Mouse (Mus musculus) midbrain, embryonic 11.5 days (tissue): ENCODE data around the gene Slc25a17. TPM values are rescaled to one million over a fixed set of nuclear protein-coding genes. Genes with fewer than 3 reads are reported as not detected.
A peak's percentile ranks its signal among the peaks of the same experiment; 100 is the strongest.

Experiments used
- ATAC-seq: fragments of 200-750 bp; cut with Nextera tagmentation; 2 replicates; pipeline ENCODE4 v1.8.0; 2017; ENCODE audit warnings: moderate TSS enrichment, moderate library complexity; ENCODE audit not compliant: low FRiP score
- DNase-seq: peaks from one replicate; pipeline ENCODE4 v3.0.0; 2015; ENCODE audit warnings: low spot score; ENCODE audit errors: missing footprints
- H3K27ac ChIP-seq: fragments of 300-500 bp; sonication (generic); 2 replicates; pipeline ENCODE4 v1.5.1; 2014; ENCODE audit warnings: low read depth, low read length
- H3K27me3 ChIP-seq: fragments of 300-500 bp; sonication (generic); 2 replicates; pipeline ENCODE4 v1.6.1; 2014; ENCODE audit warnings: mild to moderate bottlenecking, low read length, moderate library complexity, mixed read lengths; ENCODE audit not compliant: control insufficient read depth, insufficient read depth
- H3K36me3 ChIP-seq: fragments of 300-500 bp; sonication (generic); 2 replicates; pipeline ENCODE4 v1.6.1; 2014; ENCODE audit warnings: mild to moderate bottlenecking, low read length, moderate library complexity, mixed read lengths; ENCODE audit not compliant: control insufficient read depth, insufficient read depth
- H3K4me1 ChIP-seq: fragments of 300-500 bp; sonication (generic); 2 replicates; pipeline ENCODE4 v1.6.1; 2014; ENCODE audit warnings: low read length; ENCODE audit not compliant: control insufficient read depth, insufficient read depth
- H3K4me2 ChIP-seq: fragments of 300-500 bp; sonication (generic); 2 replicates; pipeline ENCODE4 v1.6.1; 2014; ENCODE audit warnings: mild to moderate bottlenecking, moderate library complexity
- H3K4me3 ChIP-seq: fragments of 300-500 bp; sonication (generic); 2 replicates; pipeline ENCODE4 v1.5.1; 2014; ENCODE audit warnings: low read depth, low read length
- H3K9ac ChIP-seq: fragments of 300-500 bp; sonication (generic); 2 replicates; pipeline ENCODE4 v1.6.1; 2014; ENCODE audit warnings: low read length
- H3K9me3 ChIP-seq: fragments of 300-500 bp; sonication (generic); 2 replicates; pipeline ENCODE4 v1.6.1; 2016; ENCODE audit warnings: low read length; ENCODE audit not compliant: control insufficient read depth
- WGBS: fragments of 180-500 bp; shearing (Covaris S2); extraction: QIAGEN DNeasy Blood & Tissue Kit; methylation state at CpG from one replicate; pipeline ENCODE4 v1.1.7; 2014; 5-methylcytosine and 5-hydroxymethylcytosine counted together
- polyA plus RNA-seq: library from polyadenylated mRNA; unstranded; fragments of >200 nt; fragmentation: Nextera tagmentation; extraction: Ambion mirVana; gene quantifications from 2 replicates; pipeline ENCODE4 v1.2.1, GENCODE M21; 2014

Slc25a17 gene
- polyA plus RNA-seq, result 110 and 118 TPM in 2 replicates

DNA sequence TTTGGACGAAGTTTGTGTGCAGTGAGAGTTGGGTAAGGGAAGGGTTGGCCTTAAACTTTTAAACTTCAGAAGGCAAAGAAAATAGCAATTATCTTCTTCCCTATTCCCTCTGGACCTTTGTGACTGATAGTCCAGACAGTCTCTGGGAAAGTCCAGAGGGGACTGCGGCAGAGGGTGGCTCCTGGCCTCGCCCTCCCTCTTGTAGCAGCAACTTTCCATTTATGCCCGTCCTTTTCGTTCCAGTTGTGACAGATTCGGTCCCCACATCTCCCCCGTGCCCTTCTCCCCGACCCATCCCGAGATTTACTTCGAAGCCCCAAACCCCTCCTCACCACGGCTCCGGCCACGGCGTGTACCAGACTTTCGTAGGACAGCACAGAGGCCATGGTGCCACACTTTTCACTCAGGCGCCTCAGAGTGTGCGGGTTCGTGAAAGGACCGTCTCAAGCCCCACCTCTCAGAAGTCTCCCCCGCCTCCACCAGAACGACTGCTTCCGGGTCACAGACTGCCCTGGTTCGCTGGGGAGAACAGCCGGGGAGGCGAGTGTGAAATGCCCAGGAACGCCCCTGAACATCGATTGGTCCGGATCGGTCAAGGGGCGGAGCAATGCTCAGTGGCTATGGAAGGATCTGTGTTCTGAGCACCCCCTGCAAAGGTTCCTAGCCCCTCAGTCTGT is at the start of gene Slc25a17:
TSS of gene Slc25a17 (minus strand) at position 468 of the 677 bp plus-strand sequence.
- under 1% methylated on average over 30 of the region's 30 CpGs for WGBS
- Histone ChIP-seq H3K9ac (peak within 1 kb of the TSS; percentile 78), H3K4me1 (peaks cover 10% of the 10 kb centered on the region), H3K9me3 (no peaks in the 10 kb centered on the region), H3K36me3 (no peaks in the 10 kb centered on the region), H3K4me3 (peak within 1 kb of the TSS; percentile 68), H3K27ac (peak within 1 kb of the TSS; percentile 37; the same call in 1 of the 2 replicates), H3K4me2 (peak within 1 kb of the TSS; percentile 72), H3K27me3 (no peaks in the 10 kb centered on the region)
- peak; percentile 99 for ATAC-seq
- DNase-seq, result peak; percentile 98

DNA sequence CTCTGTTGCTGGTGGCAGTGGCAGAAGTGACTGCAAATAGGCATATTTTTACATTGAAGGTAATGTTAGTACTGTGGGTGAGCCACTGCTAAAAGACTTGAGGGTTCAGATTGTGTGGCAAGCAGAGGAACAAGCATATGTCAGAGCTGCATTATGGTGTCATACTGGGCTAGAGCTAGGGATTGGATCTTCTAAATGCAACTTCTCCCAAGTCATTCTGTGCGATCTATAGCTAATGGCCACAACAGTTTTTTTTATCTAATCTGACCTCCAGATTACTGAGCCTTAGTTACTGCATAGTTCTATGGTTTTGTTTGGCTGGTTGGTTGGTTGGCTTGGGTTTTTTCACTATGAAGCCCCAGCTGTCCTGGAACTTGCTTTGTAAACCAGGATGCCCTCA is 47.6 kb upstream of the Slc25a17 start, which contains the start of gene Dnajb7:
TSS of gene Dnajb7 (minus strand) at position 101 of the 400 bp plus-strand sequence.
- Histone ChIP-seq H3K36me3 (no peaks in the 10 kb centered on the region), H3K9me3 (no peaks in the 10 kb centered on the region), H3K27ac (no peak within 1 kb of the TSS), H3K27me3 (no peaks in the 10 kb centered on the region), H3K4me1 (no peaks in the 10 kb centered on the region), H3K4me3 (no peak within 1 kb of the TSS), H3K9ac (no peak within 1 kb of the TSS), H3K4me2 (no peak within 1 kb of the TSS)
- DNase-seq (no peak), ATAC-seq (no peak)
- 100% methylated on average over 1 of the region's 1 CpGs for WGBS

DNA sequence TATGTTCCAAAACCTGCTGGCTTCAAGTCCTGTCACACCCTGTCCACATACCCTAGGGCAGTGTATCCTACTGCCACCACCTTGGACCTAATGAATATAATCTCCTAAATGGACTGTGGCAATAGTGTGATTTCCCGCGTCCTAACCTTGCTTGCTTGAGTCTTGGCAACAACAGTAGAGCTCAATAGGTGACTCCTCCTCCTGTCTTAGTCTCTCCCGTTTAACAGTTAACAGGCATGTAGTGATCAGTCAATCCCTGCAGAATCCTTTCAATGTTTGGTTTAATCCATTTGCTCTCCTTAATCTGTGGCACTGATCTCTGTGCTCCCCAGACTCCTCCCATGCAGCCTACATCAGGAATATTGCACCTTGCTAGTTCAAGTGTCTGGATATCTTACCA is 44.4 kb upstream of the Slc25a17 start:
- Histone ChIP-seq H3K9me3 (no peaks in the 10 kb centered on the region), H3K4me1 (peaks cover 5% of the 10 kb centered on the region; the same call in 1 of the 2 replicates), H3K27me3 (no peaks in the 10 kb centered on the region), H3K36me3 (no peaks in the 10 kb centered on the region), H3K4me3 (no peak overlapping the region), H3K27ac (no peak overlapping the region), H3K4me2 (no peak overlapping the region), H3K9ac (no peak overlapping the region)
- 82% methylated on average over 3 of the region's 3 CpGs for WGBS
- DNase-seq, result no peak
- ATAC-seq, result no peak

DNA sequence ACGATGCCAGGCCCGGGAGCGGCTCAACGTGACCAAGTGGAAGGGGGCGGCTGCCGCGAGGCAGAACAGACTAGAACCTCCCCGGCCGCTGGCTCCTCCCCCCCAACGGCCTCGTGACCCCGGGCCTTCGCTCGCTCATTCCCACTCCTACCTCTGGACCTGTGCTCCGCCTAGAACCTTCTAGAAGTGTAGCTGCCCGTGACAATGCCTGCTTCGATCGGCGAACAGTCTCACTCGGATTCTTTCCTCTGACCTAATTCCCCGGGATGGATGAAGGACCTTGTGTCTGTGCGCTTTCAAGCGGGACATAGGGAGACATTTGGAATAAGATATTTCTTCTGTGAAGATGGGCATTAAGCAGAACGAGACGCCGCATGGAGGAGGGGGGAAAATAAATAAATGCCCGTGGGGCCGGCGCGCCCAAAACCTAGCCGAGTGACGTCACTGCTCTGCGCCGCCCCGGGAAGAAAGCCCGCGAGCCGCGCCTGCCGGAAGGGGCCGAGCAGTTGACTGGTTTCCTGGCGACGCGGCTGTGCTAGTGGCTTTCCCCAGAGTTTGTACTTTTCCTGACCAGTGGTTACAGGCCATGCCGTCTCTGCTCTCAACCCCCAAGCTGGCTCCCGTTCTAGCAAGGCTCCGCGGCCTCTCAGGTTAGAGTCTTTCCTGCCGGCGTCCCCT is 39.2 kb upstream of the Slc25a17 start, which contains the start of the genes St13 and Xpnpep3:
TSS of gene St13 (minus strand) at position 440 of the 678 bp plus-strand sequence.
TSS of gene Xpnpep3 (plus strand) at position 501 of the 678 bp plus-strand sequence.
- Histone ChIP-seq H3K4me2 (peak within 1 kb of the TSS; percentile 73), H3K9ac (peak within 1 kb of the TSS; percentile 83), H3K4me1 (peaks cover 13% of the 10 kb centered on the region), H3K27ac (peak within 1 kb of the TSS; percentile 88), H3K9me3 (no peaks in the 10 kb centered on the region), H3K36me3 (no peaks in the 10 kb centered on the region), H3K4me3 (peak within 1 kb of the TSS; percentile 66), H3K27me3 (no peaks in the 10 kb centered on the region)
- DNase-seq (peak; percentile 99), ATAC-seq (peak; percentile 98)
- under 1% methylated on average over 50 of the region's 50 CpGs for WGBS

DNA sequence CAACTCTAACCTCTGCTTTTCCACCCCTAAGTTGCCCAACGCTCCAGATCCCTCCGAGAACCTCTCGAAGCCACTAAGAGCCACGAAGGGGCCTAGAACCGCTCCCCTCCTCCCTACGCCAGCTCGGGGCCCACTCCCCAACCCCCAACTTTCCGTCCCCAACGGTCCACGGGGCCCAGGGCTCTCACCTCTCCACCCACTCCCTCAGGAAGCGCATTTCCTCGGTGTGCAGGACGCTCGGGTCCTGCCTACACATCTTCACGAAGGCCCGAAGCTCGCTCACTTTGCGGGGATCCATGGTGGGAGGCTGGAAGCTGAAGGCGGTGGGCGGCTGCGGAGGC is 38.7 kb upstream of the Slc25a17 start:
- Histone ChIP-seq H3K4me3 (peak overlapping the region; percentile 66), H3K4me2 (peak overlapping the region; percentile 73), H3K27ac (peak overlapping the region; percentile 88), H3K4me1 (peaks cover 13% of the 10 kb centered on the region), H3K9ac (peak overlapping the region; percentile 83), H3K27me3 (no peaks in the 10 kb centered on the region), H3K36me3 (no peaks in the 10 kb centered on the region), H3K9me3 (no peaks in the 10 kb centered on the region)
- ATAC-seq, result peak; percentile 80; the same call in 1 of the 2 replicates
- DNase-seq, result no peak
- 0% methylated on average over 21 of the region's 21 CpGs for WGBS

DNA sequence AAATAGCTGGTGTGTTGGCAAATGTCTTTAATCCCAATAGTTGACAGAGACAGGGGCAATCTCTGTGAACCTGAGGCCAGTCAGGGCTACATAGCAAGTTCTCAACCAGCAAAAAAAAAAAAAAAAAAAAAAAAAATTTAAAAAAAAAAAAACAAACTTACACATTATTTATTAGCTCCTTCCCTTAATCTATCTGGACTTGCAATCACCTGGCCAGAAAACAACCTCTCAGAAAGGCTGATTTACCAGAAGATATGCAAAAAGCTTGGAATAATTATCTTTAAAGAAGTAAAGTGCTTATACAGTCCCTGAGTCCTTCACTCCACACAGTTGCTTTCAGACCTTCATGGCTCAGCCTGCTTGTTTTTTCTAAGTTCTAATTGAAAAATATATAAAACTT is 37.6 kb upstream of the Slc25a17 start:
- peaks cover 13% of the 10 kb centered on the region for H3K4me1 ChIP-seq
- no peak for DNase-seq
- ATAC-seq, result no peak
- no peaks in the 10 kb centered on the region for H3K36me3 ChIP-seq
- H3K4me3 ChIP-seq, result peak overlapping the region; percentile 66
- H3K27me3 ChIP-seq, result no peaks in the 10 kb centered on the region
- peak overlapping the region; percentile 47 for H3K9ac ChIP-seq
- no peaks in the 10 kb centered on the region for H3K9me3 ChIP-seq
- H3K4me2 ChIP-seq, result peak overlapping the region; percentile 73
- no peak overlapping the region for H3K27ac ChIP-seq

DNA sequence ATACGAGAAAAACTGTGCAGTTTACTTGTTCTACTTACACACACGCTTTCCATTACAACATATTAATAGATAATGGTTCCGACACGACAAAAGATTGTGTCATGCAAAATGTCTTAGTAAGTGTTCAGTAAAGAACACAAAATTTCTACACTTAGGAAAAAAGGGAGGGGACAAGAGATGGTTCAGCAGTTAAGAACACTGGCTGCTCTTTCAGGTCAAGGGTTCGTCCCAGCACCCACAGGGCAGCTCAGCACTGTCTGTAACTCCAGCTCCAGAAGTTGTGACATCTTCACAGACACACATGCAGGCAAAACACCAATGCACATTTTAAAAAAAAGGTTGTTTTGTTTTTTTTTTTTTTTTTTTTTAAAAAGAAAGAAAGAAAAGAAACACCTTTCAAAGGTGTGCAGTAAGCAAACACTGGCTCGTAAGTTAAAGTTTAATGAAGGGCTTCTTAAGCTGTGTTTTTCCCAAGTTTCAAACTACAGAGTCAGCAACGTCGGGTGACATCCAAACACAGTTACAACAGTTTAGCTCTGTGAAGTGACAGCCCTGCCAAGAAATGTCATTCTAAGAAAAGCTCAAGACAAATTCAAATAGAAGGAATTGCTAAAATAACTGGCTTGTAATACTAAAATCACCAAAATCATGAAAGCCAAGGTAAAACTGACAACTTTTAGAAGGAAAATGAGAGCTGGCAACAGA is 33.8 kb upstream of the Slc25a17 start:
- 93% methylated on average over 8 of the region's 8 CpGs for WGBS
- DNase-seq (no peak), ATAC-seq (no peak)
- Histone ChIP-seq H3K4me1 (peaks cover 8% of the 10 kb centered on the region), H3K4me3 (no peak overlapping the region), H3K36me3 (peaks cover 2% of the 10 kb centered on the region; the same call in 1 of the 2 replicates), H3K27ac (no peak overlapping the region), H3K27me3 (no peaks in the 10 kb centered on the region), H3K9ac (no peak overlapping the region), H3K4me2 (no peak overlapping the region), H3K9me3 (no peaks in the 10 kb centered on the region)

DNA sequence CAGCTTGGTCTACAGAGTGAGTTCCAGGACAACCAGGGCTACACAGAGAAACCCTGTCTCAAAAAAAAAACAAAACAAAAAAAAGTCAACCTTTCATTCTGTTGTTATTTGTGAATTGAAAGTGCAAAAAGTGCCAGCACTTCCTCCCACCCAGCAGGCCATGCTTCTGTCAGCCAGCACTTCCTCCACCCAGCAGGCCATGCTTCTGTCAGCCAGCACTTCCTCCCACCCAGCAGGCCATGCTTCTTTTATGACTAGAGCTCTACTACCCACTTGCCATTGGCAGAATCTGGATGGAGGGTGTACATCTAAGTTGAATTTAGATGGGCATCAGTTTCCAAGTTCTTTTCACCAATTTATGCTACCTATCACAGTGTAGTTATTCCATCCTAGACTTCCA is 32.4 kb upstream of the Slc25a17 start:
- Histone ChIP-seq H3K9ac (no peak overlapping the region), H3K4me1 (peaks cover 1% of the 10 kb centered on the region), H3K36me3 (peaks cover 7% of the 10 kb centered on the region; the same call in 1 of the 2 replicates), H3K9me3 (no peaks in the 10 kb centered on the region), H3K4me2 (no peak overlapping the region), H3K4me3 (no peak overlapping the region), H3K27ac (no peak overlapping the region), H3K27me3 (no peaks in the 10 kb centered on the region)
- ATAC-seq (no peak), DNase-seq (no peak)

DNA sequence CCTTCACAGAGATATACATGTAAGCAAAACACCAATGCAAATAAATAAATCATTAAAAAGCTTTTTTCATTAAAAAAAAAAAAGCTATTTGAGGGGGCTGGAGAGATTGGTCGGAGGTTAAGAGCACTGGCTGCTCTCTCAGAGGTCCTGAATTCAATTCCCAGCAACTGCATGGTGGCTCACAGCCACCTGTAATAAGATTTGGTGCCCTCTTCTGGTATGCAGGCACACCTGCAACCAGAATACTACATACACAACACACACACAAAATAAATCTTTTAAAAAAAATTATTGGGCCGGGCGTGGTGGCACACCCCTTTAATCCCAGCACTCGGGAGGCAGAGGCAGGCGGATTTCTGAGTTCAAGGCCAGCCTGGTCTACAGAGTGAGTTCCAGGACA is 25.7 kb upstream of the Slc25a17 start:
- Histone ChIP-seq H3K27ac (no peak overlapping the region), H3K36me3 (peaks cover 27% of the 10 kb centered on the region), H3K9ac (no peak overlapping the region), H3K4me3 (no peak overlapping the region), H3K4me2 (no peak overlapping the region), H3K9me3 (no peaks in the 10 kb centered on the region), H3K4me1 (no peaks in the 10 kb centered on the region), H3K27me3 (no peaks in the 10 kb centered on the region)
- 98% methylated on average over 5 of the region's 5 CpGs for whole genome bisulfite sequencing
- DNase-seq, result no peak
- no peak for ATAC-seq
